ENCODE assay signal across 34 mouse cellular contexts in genomic region chr2:74642431-74642830, GRCm38 (mm10). TPM values are rescaled to one million over a fixed set of nuclear protein-coding genes. Genes with fewer than 3 reads are reported as not detected.
DNase-seq lines count a peak whose midpoint lies in the region; ATAC-seq lines count a peak whose summit lies in the region.
"Had no signal": no experiment of that assay in that cellular context is flagged by ENCODE, and none has a peak within 500 bp of the region (broad histone marks: within the 10 kb centered on the region; RNA-seq: fewer than 3 reads in every experiment).

No protein-coding gene starts in this region.

- H3K4me3 ChIP-seq in midbrain, embryonic 11.5 days (ENCODE audit: low read depth, low read length): no peak overlapping the region
- H3K4me3 ChIP-seq in midbrain, embryonic 16.5 days (ENCODE audit: low read depth, low read length): no peak overlapping the region
- H3K4me3 ChIP-seq: embryonic facial prominence, embryonic 12.5 days; embryonic facial prominence, embryonic 15.5 days; gastrocnemius, adult 2 months; heart, embryonic 12.5 days; heart, embryonic 15.5 days had no signal

- H3K36me3 ChIP-seq in midbrain, embryonic 11.5 days (ENCODE audit: control insufficient read depth, insufficient read depth, low read length): no peaks in the 10 kb centered on the region
- H3K36me3 ChIP-seq in midbrain, embryonic 16.5 days (ENCODE audit: control insufficient read depth, insufficient read depth, low read length): no peaks in the 10 kb centered on the region
- H3K36me3 ChIP-seq: embryonic facial prominence, embryonic 12.5 days; embryonic facial prominence, embryonic 15.5 days; heart, embryonic 12.5 days; heart, embryonic 15.5 days had no signal

- H3K27ac ChIP-seq in midbrain, embryonic 11.5 days (ENCODE audit: low read depth, low read length): no peak overlapping the region
- no peak overlapping the region for H3K27ac ChIP-seq in midbrain, embryonic 16.5 days (ENCODE audit: low read length)
- H3K27ac ChIP-seq: embryonic facial prominence, embryonic 12.5 days; embryonic facial prominence, embryonic 15.5 days; gastrocnemius, adult 2 months; heart, embryonic 15.5 days; hindbrain, embryonic 14.5 days; hindbrain, postnatal 0 days had no signal

- no peaks in the 10 kb centered on the region for H3K9me3 ChIP-seq in midbrain, embryonic 11.5 days (ENCODE audit: control insufficient read depth, low read length)
- no peaks in the 10 kb centered on the region for H3K9me3 ChIP-seq in midbrain, embryonic 16.5 days (replicated peaks; ENCODE audit: control insufficient read depth, low read length, poor library complexity, severe bottlenecking)
- H3K9me3 ChIP-seq: embryonic facial prominence, embryonic 12.5 days; embryonic facial prominence, embryonic 15.5 days; heart, embryonic 15.5 days had no signal

- peaks cover 30% of the 10 kb centered on the region for H3K27me3 ChIP-seq in midbrain, embryonic 11.5 days (ENCODE audit: control insufficient read depth, insufficient read depth, low read length)
- H3K27me3 ChIP-seq in midbrain, embryonic 16.5 days (ENCODE audit: control insufficient read depth, insufficient read depth, low read depth, low read length): peaks cover 46% of the 10 kb centered on the region

- no peak for ATAC-seq in midbrain, embryonic 11.5 days (ENCODE audit: low FRiP score)
- no peak for ATAC-seq in midbrain, embryonic 16.5 days
- peak; percentile 59 for ATAC-seq in granulocyte monocyte progenitor cell, adult 5-6 weeks (replicated peaks; ENCODE audit: poor library complexity, severe bottlenecking)
- ATAC-seq in megakaryocyte progenitor cell, adult 5-6 weeks (replicated peaks; ENCODE audit: poor library complexity): peak; percentile 64
- ATAC-seq: activated CD4-positive, CD25-positive, alpha-beta regulatory T cell, adult 4 months; CD4-positive, CD25-positive, alpha-beta regulatory T cell, adult 4 months; forebrain, embryonic 14.5 days; forebrain, postnatal 0 days; hindbrain, postnatal 0 days; inflammation-experienced regulatory T-cells, adult 6 months had no signal

- no peak overlapping the region for H3K4me2 ChIP-seq in midbrain, embryonic 11.5 days
- no peak overlapping the region for H3K4me2 ChIP-seq in midbrain, embryonic 16.5 days (ENCODE audit: low read length)
- H3K4me2 ChIP-seq: embryonic facial prominence, embryonic 12.5 days; embryonic facial prominence, embryonic 15.5 days; heart, embryonic 12.5 days; heart, embryonic 15.5 days; hindbrain, embryonic 14.5 days had no signal

- DNase-seq in midbrain, embryonic 11.5 days (ENCODE audit: low spot score, missing footprints): peak; percentile 62
- no peak for DNase-seq in cerebellum, adult 9-10 months
- DNase-seq in thymus, adult 18-20 months: no peak
- DNase-seq: adrenal gland, adult 8-10 months; adrenal gland, postnatal 25 days; cerebellum, adult 11-12 months; cerebellum, adult 8-10 months; cerebellum, postnatal 14 days; forebrain, postnatal 0 days; gastrocnemius, adult 2 months; gastrocnemius, postnatal 14 days; heart, adult 18-20 months; heart, postnatal 10 days; heart, postnatal 36 days had no signal

- no peaks in the 10 kb centered on the region for H3K4me1 ChIP-seq in midbrain, embryonic 11.5 days (ENCODE audit: control insufficient read depth, insufficient read depth, low read length)
- no peaks in the 10 kb centered on the region for H3K4me1 ChIP-seq in midbrain, embryonic 16.5 days (ENCODE audit: control insufficient read depth, insufficient read depth, low read length)
- H3K4me1 ChIP-seq: embryonic facial prominence, embryonic 15.5 days; heart, embryonic 12.5 days; heart, embryonic 15.5 days had no signal

- 72% methylated on average over 5 of the region's 5 CpGs for WGBS in midbrain, embryonic 11.5 days
- WGBS in midbrain, embryonic 16.5 days: 66% methylated on average over 5 of the region's 5 CpGs

- H3K9ac ChIP-seq in midbrain, embryonic 11.5 days (ENCODE audit: low read length): no peak overlapping the region
- H3K9ac ChIP-seq in midbrain, embryonic 16.5 days (ENCODE audit: low read depth, low read length): no peak overlapping the region
- H3K9ac ChIP-seq: embryonic facial prominence, embryonic 12.5 days; embryonic facial prominence, embryonic 15.5 days; forebrain, postnatal 0 days; heart, embryonic 12.5 days; heart, embryonic 15.5 days; hindbrain, embryonic 14.5 days had no signal

RNA-seq across cellular contexts. Expression of gene Evx2, which starts 16.9 kb away (rescaled TPM):
- polyA plus RNA-seq in midbrain, embryonic 11.5 days (2014; fragmentation: Nextera tagmentation; extraction: Ambion mirVana): 1.5 and 1.9 TPM in 2 replicates
- polyA plus RNA-seq in midbrain, embryonic 16.5 days (2015; fragmentation: Nextera tagmentation; extraction: Ambion mirVana): 0.21 and 0.42 TPM in 2 replicates
- not detected in 2 replicates for total RNA-seq in granulocyte monocyte progenitor cell, adult 5-6 weeks (2014; fragmentation: Nextera tagmentation)
- total RNA-seq in granulocyte monocyte progenitor cell, adult 5-6 weeks (2017): not detected in 2 replicates
- total RNA-seq in megakaryocyte progenitor cell, adult 5-6 weeks (2015): not detected in 2 replicates
- total RNA-seq in megakaryocyte progenitor cell, adult 5-6 weeks (2017): not detected in 2 replicates
- total RNA-seq: adrenal gland, adult 8-10 months; adrenal gland, postnatal 25 days; ES-E14; forebrain, postnatal 0 days; gastrocnemius, adult 2 months; gastrocnemius, postnatal 14 days; heart, adult 18-20 months; heart, postnatal 10 days; heart, postnatal 36 days had no signal
- polyA plus RNA-seq: activated CD4-positive, CD25-positive, alpha-beta regulatory T cell, adult 4 months; C2C12; CD4-positive, CD25-positive, alpha-beta regulatory T cell, adult 4 months; embryonic facial prominence, embryonic 15.5 days; forebrain, embryonic 11.5 days; forebrain, embryonic 14.5 days; forebrain, postnatal 0 days; frontal cortex, adult 2 months; heart, embryonic 12.5 days; heart, embryonic 15.5 days; inflammation-experienced regulatory T-cells, adult 6 months had no signal

RNA-seq across cellular contexts. Expression of gene Hoxd13, which starts 25.7 kb away (rescaled TPM):
- not detected in 2 replicates for polyA plus RNA-seq in midbrain, embryonic 11.5 days (2014; fragmentation: Nextera tagmentation; extraction: Ambion mirVana)
- not detected in 2 replicates for polyA plus RNA-seq in midbrain, embryonic 16.5 days (2015; fragmentation: Nextera tagmentation; extraction: Ambion mirVana)
- total RNA-seq in granulocyte monocyte progenitor cell, adult 5-6 weeks (2014; fragmentation: Nextera tagmentation): not detected in 2 replicates
- not detected in 2 replicates for total RNA-seq in granulocyte monocyte progenitor cell, adult 5-6 weeks (2017)
- total RNA-seq in megakaryocyte progenitor cell, adult 5-6 weeks (2015): not detected in 2 replicates
- total RNA-seq in megakaryocyte progenitor cell, adult 5-6 weeks (2017): not detected in 2 replicates
- total RNA-seq: adrenal gland, adult 8-10 months; adrenal gland, postnatal 25 days; forebrain, postnatal 0 days; gastrocnemius, adult 2 months; gastrocnemius, postnatal 14 days; gastrocnemius, postnatal 4 days; heart, adult 18-20 months; heart, postnatal 10 days; heart, postnatal 36 days had no signal
- polyA plus RNA-seq: activated CD4-positive, CD25-positive, alpha-beta regulatory T cell, adult 4 months; C2C12; CD4-positive, CD25-positive, alpha-beta regulatory T cell, adult 4 months; embryonic facial prominence, embryonic 12.5 days; embryonic facial prominence, embryonic 15.5 days; forebrain, embryonic 11.5 days; forebrain, embryonic 14.5 days; forebrain, postnatal 0 days; frontal cortex, adult 2 months; heart, embryonic 15.5 days; hindbrain, embryonic 11.5 days; hindbrain, postnatal 0 days; inflammation-experienced regulatory T-cells, adult 6 months had no signal

RNA-seq across cellular contexts. Expression of gene Hoxd12, which starts 32.4 kb away (rescaled TPM):
- polyA plus RNA-seq in midbrain, embryonic 11.5 days (2014; fragmentation: Nextera tagmentation; extraction: Ambion mirVana): not detected in 2 replicates
- not detected in 2 replicates for polyA plus RNA-seq in midbrain, embryonic 16.5 days (2015; fragmentation: Nextera tagmentation; extraction: Ambion mirVana)
- total RNA-seq in granulocyte monocyte progenitor cell, adult 5-6 weeks (2014; fragmentation: Nextera tagmentation): not detected in 2 replicates
- total RNA-seq in granulocyte monocyte progenitor cell, adult 5-6 weeks (2017): not detected in 2 replicates
- total RNA-seq in megakaryocyte progenitor cell, adult 5-6 weeks (2015): not detected in 2 replicates
- not detected in 2 replicates for total RNA-seq in megakaryocyte progenitor cell, adult 5-6 weeks (2017)
- total RNA-seq: adrenal gland, adult 8-10 months; adrenal gland, postnatal 25 days; ES-E14; forebrain, postnatal 0 days; gastrocnemius, adult 2 months; gastrocnemius, postnatal 14 days; gastrocnemius, postnatal 4 days; heart, adult 18-20 months; heart, postnatal 10 days; heart, postnatal 36 days; hindbrain, postnatal 0 days had no signal
- polyA plus RNA-seq: activated CD4-positive, CD25-positive, alpha-beta regulatory T cell, adult 4 months; brain, embryonic 14.5 days; C2C12; CD4-positive, CD25-positive, alpha-beta regulatory T cell, adult 4 months; embryonic facial prominence, embryonic 12.5 days; embryonic facial prominence, embryonic 15.5 days; forebrain, embryonic 11.5 days; forebrain, embryonic 14.5 days; forebrain, postnatal 0 days; frontal cortex, adult 2 months; heart, embryonic 15.5 days; hindbrain, embryonic 11.5 days; hindbrain, embryonic 14.5 days; hindbrain, postnatal 0 days; inflammation-experienced regulatory T-cells, adult 6 months had no signal

RNA-seq across cellular contexts. Expression of gene Hoxd11, which starts 36.9 kb away (rescaled TPM):
- not detected in 2 replicates for polyA plus RNA-seq in midbrain, embryonic 11.5 days (2014; fragmentation: Nextera tagmentation; extraction: Ambion mirVana)
- not detected in 2 replicates for polyA plus RNA-seq in midbrain, embryonic 16.5 days (2015; fragmentation: Nextera tagmentation; extraction: Ambion mirVana)
- not detected in 2 replicates for total RNA-seq in granulocyte monocyte progenitor cell, adult 5-6 weeks (2014; fragmentation: Nextera tagmentation)
- total RNA-seq in granulocyte monocyte progenitor cell, adult 5-6 weeks (2017): not detected in 2 replicates
- total RNA-seq in megakaryocyte progenitor cell, adult 5-6 weeks (2015): not detected in 2 replicates
- total RNA-seq in megakaryocyte progenitor cell, adult 5-6 weeks (2017): not detected in 2 replicates
- total RNA-seq: adrenal gland, adult 8-10 months; adrenal gland, postnatal 25 days; forebrain, postnatal 0 days; gastrocnemius, adult 2 months; heart, adult 18-20 months; heart, postnatal 10 days; heart, postnatal 36 days; hindbrain, postnatal 0 days had no signal
- polyA plus RNA-seq: activated CD4-positive, CD25-positive, alpha-beta regulatory T cell, adult 4 months; brain, embryonic 14.5 days; C2C12; CD4-positive, CD25-positive, alpha-beta regulatory T cell, adult 4 months; embryonic facial prominence, embryonic 12.5 days; embryonic facial prominence, embryonic 15.5 days; forebrain, embryonic 11.5 days; forebrain, embryonic 14.5 days; forebrain, postnatal 0 days; frontal cortex, adult 2 months; heart, embryonic 12.5 days; heart, embryonic 15.5 days; hindbrain, embryonic 11.5 days; hindbrain, embryonic 14.5 days; hindbrain, postnatal 0 days had no signal

RNA-seq across cellular contexts. Expression of gene Hoxd10, which starts 49.3 kb away (rescaled TPM):
- not detected in 2 replicates for polyA plus RNA-seq in midbrain, embryonic 11.5 days (2014; fragmentation: Nextera tagmentation; extraction: Ambion mirVana)
- polyA plus RNA-seq in midbrain, embryonic 16.5 days (2015; fragmentation: Nextera tagmentation; extraction: Ambion mirVana): not detected in 2 replicates
- total RNA-seq in granulocyte monocyte progenitor cell, adult 5-6 weeks (2014; fragmentation: Nextera tagmentation): not detected in 2 replicates
- total RNA-seq in granulocyte monocyte progenitor cell, adult 5-6 weeks (2017): not detected in 2 replicates
- total RNA-seq in megakaryocyte progenitor cell, adult 5-6 weeks (2015): not detected in 2 replicates
- not detected in 2 replicates for total RNA-seq in megakaryocyte progenitor cell, adult 5-6 weeks (2017)
- total RNA-seq: adrenal gland, adult 8-10 months; adrenal gland, postnatal 25 days; forebrain, postnatal 0 days; heart, adult 18-20 months; heart, postnatal 10 days; hindbrain, postnatal 0 days had no signal
- polyA plus RNA-seq: activated CD4-positive, CD25-positive, alpha-beta regulatory T cell, adult 4 months; C2C12; CD4-positive, CD25-positive, alpha-beta regulatory T cell, adult 4 months; embryonic facial prominence, embryonic 12.5 days; forebrain, embryonic 11.5 days; forebrain, embryonic 14.5 days; forebrain, postnatal 0 days; frontal cortex, adult 2 months; heart, embryonic 12.5 days; heart, embryonic 15.5 days; hindbrain, embryonic 11.5 days; hindbrain, embryonic 14.5 days; hindbrain, postnatal 0 days; inflammation-experienced regulatory T-cells, adult 6 months had no signal

Comparison
In these comparisons a context has a peak if more than half of its experiments do, and no peak if none do; other contexts are left out.
1. ATAC-seq: peak in granulocyte monocyte progenitor cell, adult 5-6 weeks (single experiment) and megakaryocyte progenitor cell, adult 5-6 weeks (single experiment); none in midbrain, embryonic 11.5 days (single experiment) and midbrain, embryonic 16.5 days (single experiment).